Mouse (Mus musculus): ENCODE measurements around the gene Junb. TPM values are rescaled to one million over a fixed set of nuclear protein-coding genes. Genes with fewer than 3 reads are reported as not detected.
A peak's percentile ranks its signal among the peaks of the same experiment; 100 is the strongest.

Junb gene
- polyA plus RNA-seq, 1 experiment from 2014 or later: 6.5 TPM

- ATAC-seq (ENCODE audit: low FRiP score, low read depth): peak; percentile 79
- peaks cover 15% of the 10 kb centered on the region for H3K4me1 ChIP-seq
- peaks cover 65% of the 10 kb centered on the region for H3K27me3 ChIP-seq
- H3K9ac ChIP-seq (replicated peaks): peak overlapping the region; percentile 46
- 3% methylated on average over 43 of the region's 52 CpGs for WGBS
- no peak overlapping the region for H3K27ac ChIP-seq (replicated peaks)
- peak overlapping the region; percentile 68 for H3K4me2 ChIP-seq (replicated peaks)
- H3K9me3 ChIP-seq: no peaks in the 10 kb centered on the region
- peaks cover 18% of the 10 kb centered on the region for H3K36me3 ChIP-seq
- peak overlapping the region; percentile 43 for H3K4me3 ChIP-seq
Measured at GRCm38 (mm10) chr8:84928456-84929306, 49.8 kb downstream of the Junb start.

- H3K36me3 ChIP-seq: peaks cover 22% of the 10 kb centered on the region
- no peak overlapping the region for H3K4me3 ChIP-seq
- WGBS: 86% methylated on average over 1 of the region's 1 CpGs
- peaks cover 13% of the 10 kb centered on the region for H3K4me1 ChIP-seq
- H3K27me3 ChIP-seq: peaks cover 61% of the 10 kb centered on the region
- no peaks in the 10 kb centered on the region for H3K9me3 ChIP-seq
- H3K9ac ChIP-seq (replicated peaks): no peak overlapping the region
- no peak overlapping the region for H3K4me2 ChIP-seq (replicated peaks)
- ATAC-seq (ENCODE audit: low FRiP score, low read depth): no peak
- no peak overlapping the region for H3K27ac ChIP-seq (replicated peaks)
Measured at GRCm38 (mm10) chr8:84927513-84927912, 51.0 kb downstream of the Junb start.

- Histone ChIP-seq H3K36me3 (peaks cover 34% of the 10 kb centered on the region), H3K27ac (replicated peaks) (no peak overlapping the region), H3K4me2 (replicated peaks) (no peak overlapping the region), H3K4me3 (no peak overlapping the region), H3K27me3 (peaks cover 51% of the 10 kb centered on the region), H3K4me1 (peaks cover 13% of the 10 kb centered on the region), H3K9ac (replicated peaks) (no peak overlapping the region), H3K9me3 (no peaks in the 10 kb centered on the region)
- no peak for ATAC-seq (ENCODE audit: low FRiP score, low read depth)
- 82% methylated on average over 7 of the region's 7 CpGs for WGBS
Measured at GRCm38 (mm10) chr8:84925557-84925956, 53.0 kb downstream of the Junb start.

Small RNA genes lying within 50 kb of the gene (microRNA-seq; reads per million reads assigned to microRNA genes)
- gene Gm24197: not detected

Other genes starting within 250 kb of the Junb start
- 6.6 and 8.5 TPM in 2 replicates for gene Nfix, start 178.4 kb downstream of the Junb start, polyA plus RNA-seq (2016; fragmentation: Nextera tagmentation; extraction: Ambion mirVana)
- 5.0 and 6.1 TPM in 2 replicates for gene Dand5, start 155.9 kb downstream of the Junb start, polyA plus RNA-seq (2016; fragmentation: Nextera tagmentation; extraction: Ambion mirVana)
- gene Gadd45gip1, start 147.2 kb downstream of the Junb start, polyA plus RNA-seq (2016; fragmentation: Nextera tagmentation; extraction: Ambion mirVana): 36.1 and 36.6 TPM in 2 replicates
- 104 and 110 TPM in 2 replicates for gene Rad23a, start 138.1 kb downstream of the Junb start, polyA plus RNA-seq (2016; fragmentation: Nextera tagmentation; extraction: Ambion mirVana)
- gene Calr, start 131.8 kb downstream of the Junb start, polyA plus RNA-seq (2016; fragmentation: Nextera tagmentation; extraction: Ambion mirVana): 640 and 681 TPM in 2 replicates
- 105 and 113 TPM in 2 replicates for gene Farsa, start 121.7 kb downstream of the Junb start, polyA plus RNA-seq (2016; fragmentation: Nextera tagmentation; extraction: Ambion mirVana)
- gene Syce2, start 106.6 kb downstream of the Junb start, polyA plus RNA-seq (2016; fragmentation: Nextera tagmentation; extraction: Ambion mirVana): 42.1 and 44.9 TPM in 2 replicates
- gene Gcdh, start 84.8 kb downstream of the Junb start, polyA plus RNA-seq (2016; fragmentation: Nextera tagmentation; extraction: Ambion mirVana): 33.1 and 33.9 TPM in 2 replicates
- gene Klf1, start 76.8 kb downstream of the Junb start, polyA plus RNA-seq (2016; fragmentation: Nextera tagmentation; extraction: Ambion mirVana): 4.3 and 4.5 TPM in 2 replicates
- 8.9 and 9.4 TPM in 2 replicates for gene Dnase2a, start 70.2 kb downstream of the Junb start, polyA plus RNA-seq (2016; fragmentation: Nextera tagmentation; extraction: Ambion mirVana)
- gene Mast1, start 41.4 kb downstream of the Junb start, polyA plus RNA-seq (2016; fragmentation: Nextera tagmentation; extraction: Ambion mirVana): 29.3 and 34.3 TPM in 2 replicates
- gene Rtbdn, start 31.7 kb downstream of the Junb start, polyA plus RNA-seq (2016; fragmentation: Nextera tagmentation; extraction: Ambion mirVana): 1.3 and 1.7 TPM in 2 replicates
- gene Gm49661, start 9.3 kb downstream of the Junb start, polyA plus RNA-seq (2016; fragmentation: Nextera tagmentation; extraction: Ambion mirVana): not detected in 2 replicates
- gene Prdx2, start 9.1 kb downstream of the Junb start, polyA plus RNA-seq (2016; fragmentation: Nextera tagmentation; extraction: Ambion mirVana): 1,292 and 1,309 TPM in 2 replicates
- 91.9 and 98.7 TPM in 2 replicates for gene Rnaseh2a, start 9.0 kb downstream of the Junb start, polyA plus RNA-seq (2016; fragmentation: Nextera tagmentation; extraction: Ambion mirVana)
- 17.7 and 18.7 TPM in 2 replicates for gene Hook2, start 11.9 kb upstream of the Junb start, polyA plus RNA-seq (2016; fragmentation: Nextera tagmentation; extraction: Ambion mirVana)
- gene Best2, start 35.8 kb upstream of the Junb start, polyA plus RNA-seq (2016; fragmentation: Nextera tagmentation; extraction: Ambion mirVana): not detected in 2 replicates
- gene Asna1, start 46.6 kb upstream of the Junb start, polyA plus RNA-seq (2016; fragmentation: Nextera tagmentation; extraction: Ambion mirVana): 137 and 146 TPM in 2 replicates
- gene Trir, start 48.1 kb upstream of the Junb start, polyA plus RNA-seq (2016; fragmentation: Nextera tagmentation; extraction: Ambion mirVana): 164 and 178 TPM in 2 replicates
- gene Tnpo2, start 58.2 kb upstream of the Junb start, polyA plus RNA-seq (2016; fragmentation: Nextera tagmentation; extraction: Ambion mirVana): 42.0 and 45.4 TPM in 2 replicates
- gene Fbxw9, start 81.3 kb upstream of the Junb start, polyA plus RNA-seq (2016; fragmentation: Nextera tagmentation; extraction: Ambion mirVana): 40.7 and 41.6 TPM in 2 replicates
- 0.92 and 0.94 TPM in 2 replicates for gene Gm5741, start 89.3 kb upstream of the Junb start, polyA plus RNA-seq (2016; fragmentation: Nextera tagmentation; extraction: Ambion mirVana)
- 74.7 and 74.8 TPM in 2 replicates for gene Dhps, start 93.0 kb upstream of the Junb start, polyA plus RNA-seq (2016; fragmentation: Nextera tagmentation; extraction: Ambion mirVana)
- 114 and 119 TPM in 2 replicates for gene Wdr83os, start 102.0 kb upstream of the Junb start, polyA plus RNA-seq (2016; fragmentation: Nextera tagmentation; extraction: Ambion mirVana)
- 46.6 and 54.2 TPM in 2 replicates for gene Wdr83, start 102.6 kb upstream of the Junb start, polyA plus RNA-seq (2016; fragmentation: Nextera tagmentation; extraction: Ambion mirVana)
- gene Man2b1, start 104.6 kb upstream of the Junb start, polyA plus RNA-seq (2016; fragmentation: Nextera tagmentation; extraction: Ambion mirVana): 19.2 and 20.7 TPM in 2 replicates
- gene Zfp791, start 144.4 kb upstream of the Junb start, polyA plus RNA-seq (2016; fragmentation: Nextera tagmentation; extraction: Ambion mirVana): 1.6 and 2.4 TPM in 2 replicates
- not detected in 2 replicates for gene Cks1brt, start 173.2 kb upstream of the Junb start, polyA plus RNA-seq (2016; fragmentation: Nextera tagmentation; extraction: Ambion mirVana)
- gene Olfr371, start 247.3 kb upstream of the Junb start, polyA plus RNA-seq (2016; fragmentation: Nextera tagmentation; extraction: Ambion mirVana): not detected in 2 replicates

Measured in midbrain, embryonic 12.5 days (tissue).